Mouse (Mus musculus) ovary, postnatal 36 days (tissue): ENCODE results near the gene Lamp1.

ENCODE experiments used
- DNase-seq: peaks from one replicate; pipeline ENCODE4 v3.0.0; 2022; ENCODE audit warnings: low spot score, mixed read lengths

Lamp1 gene

DNA sequence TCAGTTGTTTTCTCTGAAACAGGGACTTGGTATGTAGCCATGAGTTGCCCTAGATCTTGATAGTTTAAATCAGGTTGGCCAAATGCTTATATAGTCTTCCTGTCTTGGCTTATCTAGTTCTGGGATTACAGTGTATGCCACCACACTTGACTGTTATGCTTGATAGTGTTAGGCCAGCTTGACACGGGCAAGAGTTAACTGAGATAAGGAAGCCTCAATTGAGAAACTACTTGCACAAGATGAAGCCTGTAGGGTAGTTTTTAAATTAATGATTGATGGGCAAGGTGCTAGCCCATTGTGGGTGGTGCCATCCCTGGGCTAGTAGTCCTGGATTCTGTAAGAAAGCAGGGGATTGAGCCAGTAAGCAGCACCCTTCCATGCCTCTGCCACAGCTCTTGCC is 4.6 kb downstream of the Lamp1 start:
- DNase-seq: no peak

DNA sequence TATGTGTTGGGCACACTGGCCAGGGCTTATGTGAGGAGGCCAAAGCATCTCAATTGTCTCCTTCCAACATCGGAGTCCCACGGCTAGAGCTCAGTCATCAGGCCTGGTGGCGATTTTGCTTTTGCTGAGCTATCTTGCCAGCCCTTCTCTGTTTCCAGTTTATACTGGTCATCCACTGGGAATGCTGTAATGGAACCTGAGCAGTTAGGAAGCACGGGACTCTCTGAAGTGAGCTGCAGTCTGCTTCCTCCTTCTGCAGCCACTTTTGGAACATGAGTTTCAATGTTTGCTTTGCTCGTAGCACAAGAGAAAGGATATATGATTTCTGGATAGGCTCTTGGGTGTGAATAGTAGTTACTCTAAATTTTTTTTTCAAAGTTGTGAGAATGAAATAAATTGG is 5.4 kb downstream of the Lamp1 start:
- DNase-seq: no peak

DNA sequence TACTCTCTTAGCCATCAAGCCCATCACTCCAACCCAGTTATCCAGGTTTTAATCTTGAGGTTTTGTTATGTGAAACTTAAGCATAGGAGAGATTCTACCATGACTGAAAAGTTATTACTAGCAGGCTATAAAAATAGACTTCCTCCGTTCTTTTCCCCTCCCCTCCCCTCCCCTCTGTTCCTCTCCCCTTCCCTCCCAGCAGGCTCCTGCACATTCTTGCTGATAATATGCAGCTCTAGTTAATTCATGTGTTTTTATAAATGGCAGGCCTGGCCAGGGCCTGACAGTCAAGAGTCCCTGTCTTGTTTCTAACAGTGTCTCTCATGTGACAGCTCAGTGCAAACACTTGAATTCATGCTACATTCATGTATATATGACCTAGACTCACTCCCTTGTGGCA is 11.5 kb downstream of the Lamp1 start:
- no peak for DNase-seq

DNA sequence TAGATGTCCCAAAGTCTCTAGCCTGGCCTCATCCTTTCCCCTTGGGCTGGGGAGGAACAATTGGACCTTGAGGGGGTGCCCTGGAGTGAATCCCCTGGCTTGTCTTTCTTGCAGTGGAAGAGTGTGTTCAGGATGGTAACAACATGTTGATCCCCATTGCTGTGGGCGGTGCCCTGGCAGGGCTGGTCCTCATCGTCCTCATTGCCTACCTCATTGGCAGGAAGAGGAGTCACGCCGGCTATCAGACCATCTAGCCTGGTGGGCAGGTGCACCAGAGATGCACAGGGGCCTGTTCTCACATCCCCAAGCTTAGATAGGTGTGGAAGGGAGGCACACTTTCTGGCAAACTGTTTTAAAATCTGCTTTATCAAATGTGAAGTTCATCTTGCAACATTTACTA is 15.3 kb downstream of the Lamp1 start:
- DNase-seq: no peak

DNA sequence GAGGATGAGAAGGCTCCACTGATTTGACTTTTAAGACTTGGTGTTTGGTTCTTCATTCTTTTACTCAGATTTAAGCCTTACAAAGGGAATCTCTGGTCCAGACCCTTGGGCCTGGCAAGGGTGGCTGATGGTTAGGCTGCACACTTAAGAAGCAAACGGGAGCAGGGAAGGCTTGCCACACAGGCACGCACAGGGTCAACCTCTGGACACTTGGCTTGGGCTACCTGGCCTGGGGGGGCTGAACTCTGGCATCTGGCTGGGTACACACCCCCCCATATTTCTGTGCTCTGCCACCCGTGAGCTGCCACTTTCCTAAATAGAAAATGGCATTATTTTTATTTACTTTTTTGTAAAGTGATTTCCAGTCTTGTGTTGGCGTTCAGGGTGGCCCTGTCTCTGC is 15.8 kb downstream of the Lamp1 start:
- DNase-seq: no peak

DNA sequence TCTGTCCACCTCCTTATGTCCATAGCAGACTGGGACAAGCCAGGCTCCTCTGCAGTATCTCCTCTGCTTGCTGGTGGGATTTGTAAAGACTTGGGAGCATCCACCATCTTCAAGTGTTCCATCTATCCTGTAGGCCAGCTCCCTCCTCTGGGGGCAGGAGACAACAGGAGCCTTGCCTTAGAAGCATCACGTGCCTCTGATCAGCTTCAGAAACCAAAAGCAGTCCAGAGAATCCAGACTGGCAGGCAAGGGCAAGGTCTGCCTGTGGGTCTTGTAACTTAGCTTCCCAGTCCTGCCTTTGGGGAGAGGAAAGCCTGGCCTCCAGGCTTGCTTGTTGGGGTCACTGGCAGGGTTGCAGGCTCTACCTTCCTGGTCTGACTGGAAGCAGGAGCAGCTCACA is 16.7 kb downstream of the Lamp1 start:
- no peak for DNase-seq

DNA sequence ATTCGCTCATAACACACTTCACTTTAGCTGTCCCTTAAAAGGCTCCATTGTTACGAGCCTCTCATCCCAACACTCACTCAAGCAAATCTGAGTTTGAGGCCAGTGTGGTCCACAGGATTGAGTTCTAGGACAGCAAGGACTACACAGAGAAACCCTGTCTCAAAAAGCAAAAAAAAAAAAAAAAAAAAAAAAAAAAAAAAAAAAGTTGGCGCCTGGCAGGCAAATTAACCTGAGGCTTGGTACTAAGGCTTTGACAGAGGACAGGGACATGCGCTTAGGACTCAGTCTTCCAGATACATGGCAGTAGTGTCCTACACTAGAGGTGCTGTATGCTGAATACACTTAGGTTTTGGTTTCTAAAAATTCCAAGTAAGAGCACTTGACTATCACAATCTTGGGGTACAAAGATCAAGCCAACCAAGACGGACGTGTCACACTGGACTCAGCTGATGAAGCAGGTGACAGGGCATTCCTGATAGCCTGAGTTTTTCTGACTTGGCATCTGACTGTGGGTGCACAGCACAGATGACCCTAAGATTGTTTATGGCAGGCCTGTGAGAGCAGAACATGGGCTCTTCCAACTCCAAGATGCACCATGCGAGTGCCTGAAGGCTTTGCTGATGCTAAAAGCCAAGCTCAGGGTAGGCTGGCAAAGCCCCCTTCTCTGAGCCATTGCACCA is 18.4 kb downstream of the Lamp1 start:
- no peak for DNase-seq

DNA sequence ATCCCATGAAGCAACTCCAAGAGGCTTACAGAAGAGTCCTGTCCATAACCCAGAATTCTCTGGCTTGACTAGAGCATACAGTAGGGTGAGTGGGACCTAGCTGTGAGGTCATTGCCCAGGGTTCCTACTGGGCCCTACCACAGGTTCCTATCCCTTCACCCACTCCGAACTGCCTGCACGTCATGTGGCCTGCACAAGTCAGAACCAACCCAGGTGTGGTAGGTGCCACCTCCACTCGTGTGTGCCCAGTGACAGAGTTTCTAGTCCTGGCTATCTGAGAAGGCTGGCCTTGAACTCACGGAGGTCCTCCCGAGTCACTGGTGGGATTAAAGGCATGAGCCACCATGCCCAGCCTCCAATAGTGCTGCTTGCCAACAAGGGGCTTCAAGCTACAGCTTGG is 19.2 kb downstream of the Lamp1 start:
- no peak for DNase-seq

DNA sequence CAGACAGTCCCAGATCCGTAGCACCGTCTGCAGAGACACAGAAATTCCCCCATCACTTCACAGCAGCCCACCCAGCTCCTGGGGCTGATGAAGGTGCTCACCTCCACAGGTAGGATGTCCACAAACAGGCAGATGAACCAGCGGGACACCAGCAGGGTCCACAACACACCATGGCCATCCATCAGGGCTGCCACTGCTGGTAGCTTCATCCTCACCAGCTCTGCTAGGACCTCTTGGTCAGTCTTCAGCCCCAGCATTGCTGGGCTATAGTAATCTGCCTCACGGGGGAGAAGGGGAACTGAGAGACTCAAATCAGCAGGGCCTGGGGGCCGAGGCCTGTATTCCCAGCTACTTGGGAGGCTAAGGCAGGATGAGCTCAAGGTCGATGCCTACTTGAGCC is 20.5 kb downstream of the Lamp1 start:
- peak; percentile 16 for DNase-seq

DNA sequence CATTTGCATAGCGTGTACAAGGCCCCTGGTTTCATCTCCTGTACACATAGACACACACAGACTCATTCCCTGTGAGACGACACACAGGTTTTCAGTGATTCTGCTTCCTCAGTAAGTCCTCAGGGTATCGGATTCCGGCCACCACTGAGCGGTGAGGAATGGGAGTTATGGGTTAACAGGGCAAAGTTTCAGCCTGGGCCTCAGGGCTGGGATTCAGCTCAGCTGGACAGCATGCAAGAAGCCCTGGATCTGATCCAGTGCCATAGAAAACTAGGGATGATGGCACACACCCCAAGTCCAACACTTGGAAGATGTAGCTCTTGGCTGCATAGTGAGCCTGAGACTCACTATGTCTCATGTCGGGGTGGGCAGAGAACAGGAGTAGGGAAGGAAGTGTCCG is 21.0 kb downstream of the Lamp1 start:
- no peak for DNase-seq

DNA sequence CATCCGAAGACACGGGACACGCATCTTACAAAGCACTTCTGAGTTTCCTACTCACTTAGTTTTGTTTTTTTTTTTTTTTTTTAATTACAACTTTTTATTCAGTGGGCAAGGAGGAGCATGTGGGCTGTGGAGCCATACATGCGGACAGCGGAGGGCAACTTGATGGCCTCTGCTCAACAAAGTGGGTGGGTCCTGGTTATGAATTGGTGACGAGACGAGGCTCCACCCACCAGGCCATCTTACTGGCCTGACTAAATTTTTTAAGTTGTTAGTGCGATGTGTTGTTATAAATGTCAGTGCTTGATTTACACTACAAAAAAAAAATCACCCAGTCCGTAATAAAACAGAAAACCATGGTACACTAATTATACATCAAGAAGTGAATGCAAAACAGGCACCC is 21.4 kb downstream of the Lamp1 start:
- no peak for DNase-seq

DNA sequence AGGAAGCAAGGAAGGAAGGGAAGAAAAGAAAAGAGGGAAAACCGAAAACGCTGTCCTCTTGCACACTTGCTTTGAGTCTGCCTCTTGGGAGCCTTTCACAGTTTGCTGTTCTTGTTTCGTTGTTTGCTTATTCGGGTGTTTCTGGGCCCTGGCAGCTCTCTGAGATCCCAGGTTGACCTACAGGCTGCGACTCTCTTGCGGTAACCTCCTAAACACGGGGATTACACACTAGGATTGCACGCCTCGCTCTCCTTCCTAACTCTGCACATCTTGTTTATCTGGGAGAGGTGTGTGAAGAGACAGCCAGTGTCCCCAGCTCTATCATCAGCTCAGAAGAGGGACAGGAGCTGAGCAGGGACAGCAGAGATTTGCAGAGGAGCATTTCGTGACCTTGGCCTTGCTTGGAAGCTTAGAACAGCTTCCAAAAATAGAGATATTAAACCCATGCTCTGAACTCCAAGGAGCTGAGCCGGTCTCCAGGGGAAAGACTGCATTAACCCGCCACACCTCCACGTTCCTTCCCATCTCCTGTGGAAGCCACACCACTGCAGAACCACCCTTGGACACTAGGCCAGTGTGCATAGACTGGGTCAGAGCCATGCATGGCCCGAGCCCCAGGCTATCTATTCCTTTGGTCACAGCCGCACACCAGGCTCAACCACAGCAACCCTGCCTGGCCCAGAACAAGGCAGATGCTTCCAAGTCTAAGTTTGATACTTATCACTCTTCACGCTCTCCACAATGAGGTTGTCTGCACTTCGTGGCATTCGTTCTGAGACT is 22.1 kb downstream of the Lamp1 start:
- DNase-seq: no peak

DNA sequence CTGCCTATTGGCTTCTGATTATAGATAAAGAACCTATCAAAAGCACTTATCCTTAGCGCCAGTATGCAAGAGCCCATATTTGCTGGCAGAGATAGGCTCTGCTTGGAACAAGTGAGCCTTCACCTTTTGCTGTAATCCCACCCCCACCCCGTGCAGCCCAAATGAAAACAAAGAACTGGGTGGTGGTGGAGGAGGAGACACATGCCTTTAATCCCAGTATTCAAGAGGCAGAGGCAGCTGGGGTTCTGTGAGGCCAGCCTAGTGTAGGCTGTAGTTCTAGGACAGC is 22.7 kb downstream of the Lamp1 start:
- no peak for DNase-seq

DNA sequence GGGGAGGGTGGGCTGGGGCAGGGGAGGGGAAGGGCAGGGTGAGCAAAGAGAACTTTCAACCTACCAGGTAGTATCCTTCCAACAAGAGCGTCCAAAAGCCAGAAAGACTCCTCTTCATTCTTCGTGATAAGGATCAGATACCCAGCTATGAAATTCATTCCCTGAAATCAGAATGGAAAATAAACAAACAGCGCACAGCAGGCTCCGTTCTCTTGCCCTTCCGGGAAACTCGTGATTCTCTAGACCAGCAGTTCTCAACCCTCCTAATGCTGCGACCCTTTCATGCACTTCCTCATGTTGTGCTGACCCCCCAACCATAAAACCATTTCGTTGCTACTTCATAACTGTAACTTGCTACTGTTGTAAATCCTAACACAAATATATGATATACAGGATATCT is 27.9 kb downstream of the Lamp1 start:
- no peak for DNase-seq

DNA sequence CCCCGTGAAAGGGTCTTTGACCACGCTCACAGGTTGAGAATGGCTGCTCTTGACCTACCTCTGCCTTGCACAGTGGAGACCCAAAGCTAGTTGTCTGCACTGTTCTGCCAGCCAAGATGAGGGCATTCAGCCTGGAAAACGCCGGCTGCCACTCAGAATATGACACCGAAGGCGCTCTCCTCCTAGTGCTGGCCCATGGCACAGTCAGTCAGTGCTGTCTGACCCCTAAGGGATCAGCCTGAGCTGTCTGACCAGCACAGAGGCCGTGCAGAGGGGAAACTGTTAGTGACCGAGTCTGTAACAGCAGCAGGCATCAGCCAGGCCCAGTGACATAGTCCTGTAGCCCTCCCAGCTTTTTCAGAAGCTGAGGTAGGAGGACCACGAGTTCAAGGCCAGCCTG is 28.3 kb downstream of the Lamp1 start:
- DNase-seq: no peak

DNA sequence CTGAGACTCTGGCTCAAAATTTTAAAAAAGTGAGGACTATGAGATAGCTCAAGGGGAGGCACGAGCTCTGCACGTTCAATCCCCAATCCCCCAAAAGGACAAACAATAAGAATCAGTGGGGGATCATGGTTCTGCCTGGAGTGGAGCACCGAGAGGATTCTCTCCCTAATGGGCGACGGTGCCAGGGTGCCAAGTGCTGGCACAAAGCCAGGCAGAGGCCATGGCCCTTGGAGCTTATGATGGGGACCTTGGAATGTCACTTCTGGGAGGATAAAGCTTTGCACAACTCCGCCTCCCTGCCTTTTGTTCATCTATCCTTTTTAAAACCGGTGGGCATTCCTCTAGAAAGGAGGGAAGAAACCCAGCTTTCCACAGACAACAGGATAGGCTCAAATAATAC is 28.7 kb downstream of the Lamp1 start:
- no peak for DNase-seq

DNA sequence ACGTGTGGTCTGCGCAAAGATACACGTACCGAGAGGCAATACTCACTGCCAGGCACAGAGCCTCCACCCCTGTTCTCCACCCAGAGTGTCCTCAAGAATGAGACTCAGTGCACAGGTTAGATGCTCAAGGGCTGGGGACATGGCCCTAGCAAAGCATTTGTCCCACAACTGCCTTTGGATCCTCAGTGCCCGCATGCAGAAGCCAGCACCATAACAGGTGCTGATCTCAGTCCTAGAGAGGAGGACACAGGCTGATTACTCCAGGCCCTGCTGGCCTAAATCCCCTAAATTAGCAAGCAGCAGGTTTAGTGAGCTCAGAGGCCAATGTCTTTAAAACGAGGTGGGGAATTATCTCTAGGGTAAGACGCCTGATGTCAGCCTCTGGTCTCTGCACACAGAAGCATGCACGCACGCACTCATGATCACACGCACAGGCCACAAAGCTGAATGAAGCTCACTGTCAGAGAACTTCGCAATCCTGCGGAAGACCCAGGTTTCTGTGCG is 29.1 kb downstream of the Lamp1 start:
- DNase-seq: no peak

DNA sequence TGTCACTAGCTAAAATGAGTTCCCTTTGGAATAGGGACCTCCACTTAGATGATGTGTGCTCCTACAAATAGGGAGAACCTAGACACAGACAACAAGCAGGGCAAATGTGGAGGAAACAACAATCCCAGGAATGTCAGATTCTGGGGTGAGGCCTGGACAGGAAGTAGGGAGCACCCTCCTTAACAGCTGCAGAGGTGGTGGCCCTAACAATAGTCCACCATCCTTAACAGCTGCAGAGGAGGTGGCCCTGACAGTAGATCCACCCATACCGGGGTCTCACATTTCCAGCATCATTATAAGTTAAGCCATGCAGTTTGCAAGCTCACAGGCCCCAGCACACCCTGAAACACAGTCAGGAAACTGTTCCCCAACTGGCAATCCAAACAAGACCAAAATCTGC is 29.9 kb downstream of the Lamp1 start:
- no peak for DNase-seq

DNA sequence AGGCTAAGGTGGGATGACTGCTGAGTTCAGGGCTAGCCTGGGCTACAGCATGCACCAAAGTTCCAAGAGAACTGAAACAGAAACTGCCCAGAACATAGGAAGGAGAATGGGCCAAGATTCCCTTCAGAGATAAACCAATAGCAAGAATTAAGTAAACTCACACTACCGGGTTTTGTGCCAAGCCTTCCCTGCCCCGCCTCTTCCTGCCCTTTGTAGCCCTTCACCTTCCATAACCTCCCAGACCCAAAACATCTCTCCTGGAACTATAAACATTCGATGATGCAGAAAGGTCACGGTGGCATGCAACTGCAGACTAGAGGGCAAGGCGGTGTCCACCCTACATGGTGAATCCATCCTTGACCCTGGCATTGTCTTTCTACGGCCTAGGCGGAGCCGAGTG is 31.3 kb downstream of the Lamp1 start:
- DNase-seq: no peak

DNA sequence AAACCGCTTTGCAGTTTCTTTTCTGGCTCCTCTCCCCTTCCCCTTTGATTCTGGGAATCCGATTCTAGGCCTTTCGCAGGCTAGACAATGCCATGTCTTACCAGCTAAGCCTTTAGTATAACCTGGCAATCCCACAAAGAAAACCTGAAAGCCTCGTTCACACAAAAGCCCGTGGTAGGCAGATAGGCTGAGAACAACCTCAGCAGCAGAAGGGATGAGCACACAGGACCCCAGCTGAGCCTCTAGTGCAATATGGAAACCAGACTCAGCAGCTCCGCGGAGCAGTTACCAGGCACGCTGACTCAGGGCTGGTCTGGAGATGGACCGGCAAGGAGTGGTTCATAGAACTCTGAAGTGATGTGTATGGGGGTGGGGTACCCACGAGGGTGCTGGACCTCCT is 35.9 kb downstream of the Lamp1 start:
- no peak for DNase-seq

DNA sequence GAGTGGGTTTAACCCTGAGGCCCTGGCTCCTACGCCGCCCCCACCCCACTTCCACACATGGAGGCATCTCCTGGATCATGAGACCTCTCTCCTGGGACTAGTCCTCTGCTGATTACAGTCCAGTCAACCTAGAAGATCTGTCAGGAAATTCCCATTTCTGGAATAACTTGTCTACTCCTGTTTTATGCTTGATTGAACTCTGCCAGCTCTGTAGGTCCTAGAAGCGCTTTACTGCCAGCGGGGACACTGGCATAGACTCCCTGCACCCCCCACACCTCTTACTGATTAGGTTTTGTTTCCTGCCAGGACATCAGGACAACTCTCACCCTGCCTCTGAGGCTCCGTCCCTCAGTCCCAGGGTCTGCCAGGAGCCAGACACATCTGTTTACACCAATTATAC is 38.5 kb downstream of the Lamp1 start:
- no peak for DNase-seq

DNA sequence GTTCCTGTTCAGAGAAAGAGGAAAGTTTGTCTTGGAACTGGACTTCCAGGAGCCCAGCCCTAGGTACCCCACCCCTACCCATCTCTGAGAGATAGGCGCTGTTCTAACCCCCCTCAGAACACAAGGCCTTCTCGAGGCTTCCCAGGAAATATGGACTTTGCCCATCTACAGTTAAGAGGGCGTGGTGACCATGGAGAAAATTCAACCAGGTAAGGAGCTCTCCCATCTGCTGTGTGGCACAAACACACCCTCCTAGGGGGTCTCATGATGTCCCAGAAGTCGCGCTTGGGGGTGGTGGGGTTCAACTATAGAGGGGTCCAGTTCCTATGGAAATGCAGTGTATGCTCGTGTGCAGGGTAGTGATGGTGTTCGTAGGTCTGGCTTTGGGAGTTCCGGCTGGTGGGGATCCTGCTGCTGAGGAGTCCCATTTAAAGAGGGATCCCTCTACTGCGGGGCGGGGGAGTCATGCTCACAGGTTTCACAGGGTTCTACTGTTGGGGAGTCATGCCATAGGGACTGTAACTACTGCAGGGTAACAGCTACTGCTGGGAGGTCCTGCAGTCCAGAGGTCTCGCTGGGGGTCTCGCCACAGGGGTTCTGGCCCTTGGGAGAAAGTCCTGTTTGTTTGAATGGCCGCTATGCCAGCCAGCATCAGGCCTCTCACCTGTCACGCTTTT is 40.6 kb downstream of the Lamp1 start:
- DNase-seq: no peak

DNA sequence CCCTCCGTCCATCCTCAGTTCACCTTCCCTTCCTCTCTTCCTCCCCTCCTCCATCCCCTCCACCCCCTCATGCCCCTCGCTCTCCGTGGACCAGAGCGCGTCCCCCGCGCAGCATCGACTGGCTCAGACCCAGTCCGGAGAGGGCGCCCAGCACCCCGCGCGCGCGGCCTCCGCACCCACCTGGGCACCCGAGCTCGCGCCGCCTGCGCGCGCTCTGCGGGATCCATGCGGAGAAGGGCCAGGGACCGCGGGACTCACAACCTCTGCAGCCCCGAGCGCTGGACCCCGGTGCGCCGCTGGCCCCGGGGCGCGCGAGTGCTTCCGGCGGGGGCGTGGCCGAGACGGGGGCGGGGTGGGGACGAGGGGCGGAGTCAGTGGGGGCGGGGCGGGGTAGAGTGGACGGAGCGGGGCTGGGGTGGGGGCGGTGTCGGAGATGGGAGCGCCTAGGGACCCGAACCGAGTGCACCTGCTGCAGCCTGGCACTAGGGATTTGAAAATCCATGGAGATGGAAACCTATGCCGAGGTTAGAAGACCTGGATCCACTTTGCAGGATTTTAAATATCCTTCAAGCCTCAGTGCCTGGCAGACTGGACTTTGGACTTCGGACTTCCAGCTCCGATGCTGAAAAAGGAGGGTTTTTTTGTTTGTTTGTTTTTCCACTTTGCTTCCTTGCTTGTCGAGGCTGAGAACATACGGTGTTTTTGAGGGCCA is 41.5 kb downstream of the Lamp1 start, which contains the start of gene Grtp1:
Gene Grtp1 (minus strand): TSS at position 320 of the 712 bp plus-strand sequence.
- peak; percentile 72 for DNase-seq
